Mouse (Mus musculus): ENCODE measurements around the gene Mdm1.

Mdm1 gene

DNA sequence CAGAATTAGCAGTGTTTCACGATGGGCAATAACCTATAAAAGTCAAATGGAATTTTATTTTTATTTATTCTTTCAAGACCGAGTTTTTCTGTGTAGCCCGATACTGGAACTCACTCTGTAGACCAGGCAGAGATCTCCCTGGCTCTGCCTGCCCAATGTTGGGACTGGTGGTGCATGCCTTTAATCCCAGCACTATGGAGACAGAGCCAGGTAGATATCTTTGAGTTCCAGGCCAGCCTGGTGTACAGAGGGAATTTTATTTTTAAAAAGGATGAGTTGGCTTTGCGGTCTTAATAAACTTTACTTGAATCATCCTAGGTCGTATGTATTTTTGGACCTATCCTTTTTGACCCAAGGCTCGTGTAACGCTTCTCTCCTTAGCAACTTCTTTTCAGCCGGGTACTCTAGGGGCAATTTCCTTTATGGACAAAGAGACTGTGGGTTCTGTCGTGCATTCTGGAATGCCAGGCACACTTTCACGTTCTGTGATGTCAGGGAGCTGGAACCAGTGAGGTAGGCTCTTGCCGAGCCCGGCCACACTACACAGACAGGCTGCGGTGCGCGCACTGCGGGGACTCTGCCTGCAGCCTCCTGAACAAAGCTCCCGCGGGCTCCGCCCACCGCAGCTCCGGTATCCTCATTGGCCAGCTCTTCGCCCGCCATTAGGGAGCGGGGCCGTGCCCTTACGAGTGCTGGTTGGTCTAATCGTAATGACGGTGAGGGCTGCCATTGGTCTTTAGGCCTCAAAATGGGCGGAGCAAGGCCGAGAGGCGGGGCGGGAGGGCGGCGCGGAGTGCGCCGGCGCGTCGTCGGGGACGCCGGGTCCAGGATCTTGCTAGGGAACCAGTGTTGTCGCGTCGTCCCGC is at the start of gene Mdm1:
TSS of gene Mdm1 (plus strand) at position 794 of the 866 bp plus-strand sequence.
- peak; percentile 99 for DNase-seq

DNA sequence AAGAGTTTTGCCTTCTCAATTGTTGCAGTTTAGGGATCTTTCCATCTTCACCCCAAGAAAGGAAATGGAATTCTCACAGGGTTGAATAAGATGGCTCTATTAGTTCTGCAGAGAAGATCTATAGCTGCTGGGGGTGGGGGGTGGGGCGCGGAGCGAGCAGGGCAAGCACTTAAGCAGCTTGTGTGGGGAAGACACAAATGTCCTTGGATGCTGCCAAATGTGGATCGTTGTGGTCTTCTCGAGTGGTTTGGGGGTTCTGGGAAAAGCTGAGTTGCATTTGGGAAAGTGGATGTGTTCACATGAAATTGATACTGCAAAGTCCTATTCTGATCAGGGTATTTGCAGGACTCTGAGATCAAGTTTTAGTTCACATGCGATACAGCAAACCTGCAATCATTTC is 48.9 kb upstream of the Mdm1 start:
- DNase-seq = no peak

DNA sequence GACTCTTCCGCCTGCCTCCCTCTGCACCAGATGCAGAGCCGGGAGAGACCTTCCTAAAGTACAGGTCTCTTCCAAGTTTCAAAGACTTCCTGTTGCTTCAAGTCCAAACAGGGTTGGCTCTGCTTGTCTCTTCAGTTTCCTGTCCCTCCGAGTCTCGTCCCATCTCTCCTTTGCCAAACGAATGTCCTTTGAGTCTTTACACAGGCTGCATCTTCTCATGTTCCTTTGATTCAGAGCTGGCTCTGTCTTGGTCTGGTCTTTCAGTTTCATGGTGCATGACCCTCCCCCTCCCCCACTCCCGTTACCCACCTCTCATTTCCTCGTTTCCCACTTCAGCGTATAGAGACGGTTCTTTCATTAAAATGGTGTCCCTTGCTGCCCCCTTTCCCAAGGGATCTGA is 47.9 kb upstream of the Mdm1 start:
- DNase-seq = peak in 1 of 2 experiments; percentile 20

DNA sequence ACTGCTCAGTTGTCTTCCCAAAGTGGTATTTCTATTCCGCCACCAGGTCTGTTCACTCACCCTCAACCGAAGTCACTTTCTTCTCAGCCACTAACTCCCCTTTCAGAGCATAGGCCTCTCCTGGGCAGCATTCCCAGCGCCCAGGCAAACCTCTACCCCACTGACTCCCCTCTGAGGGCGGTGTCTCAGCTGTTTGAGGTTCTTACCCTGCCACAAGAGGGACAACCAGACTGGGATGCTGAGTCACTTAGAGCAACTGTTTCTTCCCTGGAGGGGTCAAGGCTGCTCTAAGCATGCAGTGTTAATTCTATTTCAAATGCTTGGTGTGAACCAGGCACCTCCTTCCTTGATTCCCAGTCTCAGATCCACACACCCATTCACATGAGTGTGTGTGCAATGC is 46.8 kb upstream of the Mdm1 start:
- DNase-seq = no peak

DNA sequence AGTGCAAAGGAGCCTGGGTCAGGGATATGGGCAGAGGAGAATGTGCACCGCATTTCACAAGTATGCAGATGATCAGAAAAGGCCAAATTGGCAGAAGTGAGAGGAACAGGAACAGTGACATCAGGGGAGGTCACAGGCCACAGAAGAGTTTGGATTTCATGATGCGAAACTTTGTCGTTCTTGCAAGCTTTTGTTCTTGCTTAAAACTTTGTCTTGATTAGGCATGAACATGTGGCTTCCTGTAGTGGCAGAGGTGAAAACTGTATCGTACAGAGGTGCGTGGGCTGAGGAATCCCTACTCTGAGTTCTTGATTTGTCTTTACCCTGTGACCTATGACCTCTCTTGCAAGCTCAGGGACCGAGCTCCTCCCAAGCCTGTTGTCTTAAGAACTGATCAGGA is 45.4 kb upstream of the Mdm1 start:
- peak in 1 of 2 experiments; percentile 19 for DNase-seq

DNA sequence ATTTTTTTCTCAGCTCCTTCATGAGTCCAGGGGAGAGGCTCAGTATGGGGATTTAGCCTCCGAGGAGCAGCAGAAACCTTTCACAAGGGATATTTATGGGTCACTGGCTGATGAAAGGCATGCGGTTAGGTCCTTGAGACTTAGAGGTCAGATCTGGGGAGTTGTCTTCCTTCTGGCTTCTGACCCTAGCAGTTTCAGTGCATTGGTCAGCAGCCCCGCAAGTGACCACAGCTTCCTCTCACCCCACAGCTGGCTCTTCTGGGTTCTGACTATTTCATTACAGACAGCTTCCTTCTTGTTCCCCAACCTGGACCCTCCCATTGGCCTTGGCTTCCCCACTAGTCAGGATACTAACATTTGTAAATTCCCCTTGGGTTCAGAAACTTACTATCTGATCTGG is 43.7 kb upstream of the Mdm1 start:
- peak; percentile 56 to 58 for DNase-seq

DNA sequence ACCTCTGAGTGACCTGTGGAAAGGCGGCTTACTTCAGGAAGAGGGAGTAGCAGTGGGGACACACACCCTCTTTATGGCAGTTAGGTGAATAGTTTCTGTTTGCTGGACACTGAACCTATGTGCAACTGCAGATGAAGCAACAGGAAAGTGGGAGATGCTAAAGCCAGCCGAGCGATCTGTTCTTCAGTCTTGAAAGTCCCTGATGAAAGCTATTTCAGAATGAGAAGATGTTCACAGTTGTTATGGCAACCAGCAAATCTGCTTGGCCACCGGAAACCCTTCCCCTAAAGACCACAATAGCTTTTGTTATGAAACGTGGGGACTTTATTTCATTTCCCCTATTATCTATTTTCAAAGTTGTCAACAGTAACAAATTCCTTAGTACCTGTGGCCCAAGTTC is 41.0 kb upstream of the Mdm1 start:
- no peak for DNase-seq

DNA sequence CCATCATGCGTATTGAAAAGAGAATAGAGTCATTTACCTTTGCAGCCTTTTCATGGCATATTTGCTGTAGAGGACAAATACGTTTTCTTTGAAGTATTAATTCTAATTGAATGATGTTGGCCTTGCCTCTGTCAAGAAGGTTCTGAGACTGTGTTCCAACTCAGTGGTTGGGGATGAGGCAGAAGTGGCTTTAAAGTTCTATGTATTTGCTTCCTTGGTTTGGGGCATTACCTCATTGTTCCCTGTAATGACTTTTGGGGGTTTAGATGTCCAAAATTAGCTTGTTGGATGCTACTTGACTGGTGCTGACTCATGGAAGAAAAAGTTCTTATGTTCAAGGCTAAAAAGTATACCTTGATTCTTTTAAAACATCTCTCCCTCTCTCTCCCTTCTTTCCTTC is 40.6 kb upstream of the Mdm1 start:
- DNase-seq = no peak

DNA sequence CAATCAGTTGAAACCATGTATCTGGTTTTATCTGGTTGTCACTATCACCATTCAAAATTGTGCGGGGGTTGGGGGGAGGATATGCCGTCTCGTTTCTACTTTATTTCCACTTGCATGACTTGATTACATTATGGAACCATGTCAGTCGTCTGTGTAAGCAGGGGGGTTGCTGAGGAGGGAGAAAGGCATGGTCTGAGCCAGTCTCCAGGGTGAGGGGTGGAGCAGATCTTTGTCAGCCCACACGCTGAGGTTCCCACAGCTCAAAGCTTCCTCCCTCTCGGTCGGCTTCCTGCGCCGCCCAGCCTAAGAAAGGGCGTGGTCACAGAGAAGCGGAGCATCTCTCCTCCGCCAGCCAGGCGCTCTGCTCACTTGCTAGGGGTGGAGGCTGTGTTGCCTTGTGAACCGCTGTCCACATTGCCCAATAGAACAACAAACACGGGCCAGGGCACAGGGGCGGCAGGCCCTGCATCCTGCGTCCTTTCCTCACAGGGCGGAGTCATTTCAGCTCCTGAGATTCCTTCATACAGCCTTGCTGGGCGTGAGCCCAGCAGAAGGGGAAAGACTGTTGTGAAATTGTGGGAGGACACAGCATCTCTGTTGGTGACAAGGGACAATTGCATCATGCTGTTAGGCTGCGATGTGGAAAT is 38.5 kb upstream of the Mdm1 start:
- peak; percentile 95 to 96 for DNase-seq

DNA sequence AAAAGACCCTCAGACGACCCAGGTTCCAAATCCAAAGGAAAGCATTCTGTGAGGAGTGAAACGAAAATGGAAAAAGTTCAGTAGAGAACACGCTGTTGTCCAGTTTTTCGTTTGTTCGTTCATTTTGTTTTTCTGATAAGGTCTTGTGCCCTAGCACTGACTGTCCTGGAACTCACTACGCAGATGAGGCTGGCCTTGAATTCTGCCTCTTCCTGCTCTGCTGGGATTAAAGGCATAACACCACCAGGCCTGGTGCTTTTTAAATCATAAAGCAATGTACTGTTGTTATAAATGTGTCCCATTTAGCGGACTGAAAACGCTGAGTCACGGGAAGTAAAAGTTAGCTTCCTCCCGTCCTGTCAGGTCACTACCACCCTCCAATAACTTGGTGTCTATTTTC is 37.7 kb upstream of the Mdm1 start:
- no peak for DNase-seq

DNA sequence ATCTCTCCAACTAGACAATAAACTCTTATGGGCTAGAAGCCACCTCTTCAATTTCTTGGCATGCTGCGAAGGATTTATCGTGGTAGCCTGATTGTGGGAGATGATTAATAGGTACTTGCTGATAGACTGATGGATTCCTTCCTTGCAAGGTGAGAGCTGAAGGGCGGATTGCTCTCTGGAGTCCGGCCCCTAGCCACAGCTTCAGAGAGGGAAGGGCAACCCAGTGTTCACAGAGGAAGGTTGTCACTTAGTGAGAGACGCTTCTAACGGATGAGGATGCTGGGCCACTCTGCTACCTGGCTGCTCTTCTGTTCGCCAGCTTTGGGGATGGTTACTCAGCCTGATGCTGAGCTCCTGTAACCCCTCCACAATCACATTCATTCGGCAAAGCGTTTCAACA is 34.6 kb upstream of the Mdm1 start:
- DNase-seq = no peak

DNA sequence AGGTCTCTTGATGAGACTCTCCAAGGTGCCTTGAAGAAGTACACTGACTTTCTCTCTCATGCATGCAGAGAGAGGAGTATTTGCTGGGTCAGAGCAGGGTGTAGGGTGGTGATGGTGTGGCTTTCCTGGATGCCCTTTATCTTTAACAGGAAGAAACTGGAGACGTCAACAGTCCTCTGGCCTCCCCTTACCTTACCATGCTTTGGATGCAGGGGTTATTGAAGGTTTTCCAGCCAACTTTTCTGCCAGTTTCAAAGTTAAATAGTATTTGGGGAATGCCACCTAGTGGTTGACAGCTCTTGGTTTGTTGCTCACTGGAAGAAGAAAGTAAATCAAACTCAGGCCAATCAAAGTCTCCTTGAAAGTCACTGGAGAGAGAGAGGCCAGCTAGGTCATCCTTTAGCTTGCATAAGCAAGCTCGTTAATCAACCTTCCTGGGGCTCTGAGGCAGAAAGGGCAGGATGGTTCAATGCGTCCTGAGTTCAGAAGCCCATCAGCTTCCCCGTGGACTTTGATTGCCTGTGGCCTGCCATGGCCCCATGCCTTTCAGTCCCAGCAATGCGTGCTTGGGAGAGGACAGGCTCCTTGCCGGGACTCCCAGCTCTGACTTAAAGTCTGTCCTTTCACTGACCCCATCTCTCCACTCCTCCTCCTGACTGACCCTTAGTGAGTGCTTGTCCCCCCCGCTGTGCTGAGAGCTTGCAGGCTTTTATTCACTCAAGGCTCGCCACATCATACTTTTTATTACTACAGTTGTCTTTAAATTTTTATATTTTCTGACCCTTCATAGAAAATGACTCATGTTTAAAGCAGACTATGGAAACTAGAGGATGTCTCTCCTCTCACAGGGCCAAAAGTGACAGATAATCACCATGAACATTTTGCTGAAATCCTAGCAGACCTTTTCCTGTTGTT is 31.3 kb upstream of the Mdm1 start:
- peak; percentile 17 to 57 for DNase-seq

DNA sequence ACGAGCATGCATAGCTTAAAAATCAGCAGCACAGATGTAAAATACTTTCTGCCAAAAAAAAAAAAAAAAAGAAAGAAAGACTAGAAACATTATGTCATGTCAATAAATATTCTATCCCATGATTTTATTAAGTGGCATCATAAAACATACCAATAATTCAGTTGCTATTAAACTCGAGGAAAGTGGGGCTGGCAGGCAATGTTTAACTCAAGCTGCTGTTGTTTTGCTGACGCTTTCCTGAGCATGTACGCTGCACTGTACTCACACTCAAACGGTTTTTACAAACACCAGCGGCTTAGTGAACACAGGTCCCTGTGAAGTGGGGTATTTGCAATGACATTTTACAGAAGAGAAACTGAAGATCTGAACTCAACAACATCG is 30.7 kb upstream of the Mdm1 start:
- no peak for DNase-seq

DNA sequence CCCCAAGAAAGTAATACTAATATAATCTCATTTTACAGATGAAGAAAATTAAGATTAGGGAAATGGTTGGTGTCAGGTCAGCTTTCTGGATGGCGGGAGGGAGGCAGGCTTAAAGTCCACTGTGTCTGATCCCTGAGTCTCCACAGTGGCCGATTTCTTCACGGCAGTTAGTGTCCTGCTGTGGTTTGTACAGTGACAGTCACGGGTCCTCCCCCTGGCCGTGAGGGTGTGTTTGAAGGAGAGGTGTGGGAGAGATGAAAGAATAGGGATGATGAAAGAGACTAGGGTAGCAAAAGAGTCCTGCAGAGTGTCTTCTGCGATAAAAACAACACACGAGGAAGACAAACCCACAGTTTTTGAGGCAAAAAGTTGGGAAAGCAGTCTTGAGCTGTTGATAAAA is 30.0 kb upstream of the Mdm1 start:
- DNase-seq = no peak

DNA sequence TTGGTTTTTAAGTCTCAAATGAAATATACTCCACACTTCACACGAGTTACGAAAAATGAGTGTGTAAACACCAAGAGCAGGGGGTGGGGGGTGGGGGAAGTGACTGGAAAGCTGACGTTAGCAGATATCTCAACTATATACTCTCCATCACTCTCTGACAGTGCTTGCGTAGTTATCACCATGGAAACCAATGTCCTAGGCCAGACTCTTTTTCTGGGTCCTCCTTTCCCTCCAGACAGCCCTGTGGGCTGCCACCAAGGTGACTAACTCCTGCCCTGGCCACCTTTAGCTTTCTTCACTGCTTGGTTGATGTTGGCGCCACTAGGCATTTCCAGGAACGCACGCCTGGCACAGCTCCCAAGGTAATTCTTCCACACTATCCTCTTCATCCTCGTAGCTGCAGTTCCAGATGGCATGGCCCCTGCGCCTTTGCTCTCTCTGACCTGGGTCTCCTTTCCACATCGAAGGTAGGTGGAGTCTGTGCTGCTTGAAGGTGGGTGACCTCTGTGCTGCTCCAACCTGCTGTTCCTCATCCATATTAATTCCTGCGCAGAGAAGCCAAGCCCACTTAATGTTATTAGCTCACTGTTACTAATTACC is 29.2 kb upstream of the Mdm1 start:
- DNase-seq = no peak

DNA sequence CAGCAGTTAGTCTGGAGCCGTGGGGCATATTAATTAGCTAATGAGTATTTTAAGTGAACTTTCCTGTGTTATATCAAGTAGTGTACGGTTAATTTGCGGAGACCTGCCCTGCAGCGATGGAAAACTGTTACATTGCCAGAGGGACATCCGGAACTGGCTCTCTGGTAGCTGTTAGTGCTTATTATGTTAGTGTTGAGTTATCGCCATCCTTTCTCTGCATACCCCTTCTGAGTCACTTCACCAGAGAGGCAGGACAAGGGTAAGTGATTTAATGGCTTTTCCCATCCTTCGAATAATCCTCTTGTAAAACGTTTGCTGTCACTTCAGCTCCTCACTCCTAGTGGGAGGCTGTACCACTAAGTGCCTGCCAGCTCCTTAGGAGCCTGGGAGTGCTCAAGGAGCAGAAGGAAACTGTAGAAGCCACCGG is 28.3 kb upstream of the Mdm1 start:
- DNase-seq = no peak

DNA sequence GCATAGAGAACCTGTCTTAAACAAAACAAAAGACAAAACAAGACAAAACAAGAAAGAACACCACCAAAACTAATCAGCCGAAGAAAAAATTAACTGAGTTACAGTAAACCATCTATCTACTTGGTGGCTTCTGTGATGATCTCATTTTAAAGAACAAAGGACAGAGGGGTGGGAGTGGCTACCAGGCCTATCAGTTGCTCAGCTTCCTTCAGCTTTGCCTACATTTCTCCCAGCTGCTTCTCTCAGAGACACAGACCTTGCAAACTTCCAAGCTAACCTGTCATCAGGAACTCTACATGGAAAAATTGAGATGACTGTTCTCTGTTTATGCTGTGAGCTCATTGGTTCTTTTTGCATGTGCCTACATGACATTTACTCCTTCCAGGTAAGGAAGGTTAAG is 27.3 kb upstream of the Mdm1 start:
- DNase-seq = no peak

DNA sequence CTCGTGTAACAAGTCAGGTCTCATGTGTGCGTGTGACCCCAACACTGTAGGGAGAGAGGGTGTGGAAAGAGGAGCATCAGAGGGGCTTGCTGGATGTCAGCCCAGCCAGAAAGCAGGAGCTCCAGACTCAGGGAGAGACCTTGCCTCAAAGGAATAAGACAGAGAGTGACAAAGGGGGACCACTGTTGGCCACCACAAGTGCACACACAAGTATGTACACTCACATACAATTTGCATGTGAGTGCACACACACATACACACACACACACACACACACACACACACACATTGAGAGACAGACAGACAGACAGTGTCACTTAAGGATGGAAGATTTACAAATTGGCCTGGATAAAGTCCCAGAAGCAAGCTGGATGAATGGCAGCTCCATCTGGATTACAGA is 25.2 kb upstream of the Mdm1 start:
- no peak for DNase-seq

DNA sequence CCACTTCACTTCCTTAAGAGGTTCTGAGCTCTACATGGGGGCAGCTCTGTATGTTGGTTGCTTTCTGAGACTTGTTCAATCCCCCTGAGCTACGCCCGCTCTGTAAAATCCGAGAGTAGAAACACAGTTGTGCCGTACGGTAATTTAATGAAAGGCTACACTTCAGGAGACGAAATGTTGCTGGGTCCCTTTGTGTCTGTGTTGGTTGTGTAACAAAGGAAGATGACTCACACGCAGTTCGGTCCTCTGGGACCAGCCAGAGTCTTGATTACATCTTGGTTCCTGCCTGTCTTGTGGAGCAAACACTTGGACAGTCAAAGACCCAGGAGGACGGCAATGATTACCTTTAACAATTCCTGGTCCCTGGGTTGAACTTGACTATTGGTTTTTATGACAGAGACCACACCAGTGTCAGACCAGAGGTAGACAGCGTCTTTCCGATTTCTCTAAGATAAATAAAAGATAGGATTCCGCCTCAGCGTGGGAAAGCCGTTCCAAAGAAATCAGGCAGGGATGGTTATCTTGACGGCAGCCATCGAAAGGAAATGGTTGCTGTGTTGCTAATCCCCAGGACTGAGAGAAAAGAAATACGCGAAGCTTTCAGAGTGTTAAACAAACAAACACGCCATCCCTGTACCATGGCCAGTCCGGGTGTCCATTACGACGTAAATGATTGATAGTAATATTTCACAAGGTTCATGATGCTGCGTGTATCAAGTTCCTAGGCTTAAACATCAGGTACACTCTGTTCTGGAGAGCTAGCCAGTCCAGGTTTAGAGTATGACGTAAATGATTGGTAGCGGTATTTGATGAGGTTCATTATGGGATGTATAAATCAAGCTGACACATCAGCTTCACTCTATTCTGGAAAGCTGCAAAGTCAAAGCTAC is 20.3 kb upstream of the Mdm1 start:
- DNase-seq = peak in 1 of 2 experiments; percentile 36

DNA sequence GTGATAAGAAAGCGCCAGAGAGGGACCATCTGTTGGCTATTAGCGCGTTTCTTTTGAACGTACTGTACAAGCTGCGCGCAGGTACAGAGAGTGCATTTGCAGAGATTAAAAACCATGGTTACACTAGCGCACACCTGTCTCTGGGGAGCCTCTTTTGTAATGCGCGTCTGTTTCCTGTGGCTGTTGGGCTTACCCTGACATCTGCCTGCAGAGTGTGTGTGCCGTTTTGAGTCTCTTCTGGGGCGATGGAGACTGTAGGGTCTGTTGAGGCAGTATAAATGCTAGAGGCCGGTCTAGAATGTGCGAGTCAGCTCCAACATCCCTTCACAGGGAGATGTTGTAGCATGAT is 19.7 kb upstream of the Mdm1 start:
- no peak for DNase-seq

DNA sequence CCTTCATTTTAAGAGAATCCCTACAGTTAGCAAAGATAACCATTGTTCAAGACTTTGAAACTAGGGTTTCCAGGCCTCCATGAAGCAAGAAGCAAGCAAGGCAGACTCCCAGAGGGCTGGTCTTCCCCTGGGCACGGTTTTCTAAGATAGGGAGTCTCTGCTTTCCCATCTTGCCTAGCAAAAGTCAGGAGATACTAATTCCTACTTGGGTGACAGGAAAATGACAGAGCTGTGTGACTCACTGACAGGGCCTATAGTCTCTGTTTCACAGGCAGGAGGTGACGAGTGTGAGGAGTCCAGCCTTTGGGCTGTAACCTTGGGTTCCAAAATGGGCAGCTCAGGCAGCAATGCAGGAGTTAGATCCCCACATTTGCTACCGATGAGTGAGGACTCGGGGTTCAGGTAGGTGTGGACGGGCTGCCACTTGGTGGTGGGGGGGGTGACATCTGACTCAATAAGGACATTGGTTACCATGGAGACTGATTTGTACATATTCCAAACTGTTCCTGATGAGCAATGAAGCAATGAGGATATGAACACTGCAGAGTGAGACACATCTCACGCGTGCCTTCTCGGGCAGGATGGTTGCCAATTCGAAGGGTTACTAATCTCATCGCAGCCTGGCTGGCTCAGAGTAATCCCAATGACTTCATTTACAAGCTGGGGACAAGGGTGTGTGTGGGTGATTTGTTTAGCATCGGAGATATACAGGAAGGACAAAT is 19.0 kb upstream of the Mdm1 start:
- no peak for DNase-seq

All from lung, adult 18-20 months (tissue).